Mouse (Mus musculus) kidney, embryonic 16.5 days (tissue): Measurements from ENCODE around the gene Efs. TPM values are rescaled to one million over a fixed set of nuclear protein-coding genes. Genes with fewer than 3 reads are reported as not detected.

Experiments used
- ATAC-seq: fragments of 200-750 bp; cut with Nextera tagmentation; 2 replicates; pipeline ENCODE4 v1.8.0; 2017; ENCODE audit warnings: moderate TSS enrichment; ENCODE audit not compliant: low FRiP score, low TSS enrichment
- H3K27ac ChIP-seq: fragments of 300-500 bp; sonication (generic); 2 replicates; pipeline ENCODE4 v1.5.1; 2014; ENCODE audit warnings: low read length
- H3K27me3 ChIP-seq: fragments of 300-500 bp; sonication (generic); 2 replicates; pipeline ENCODE4 v1.6.1; 2014; ENCODE audit warnings: low read length, control low read depth, mixed read lengths; ENCODE audit not compliant: insufficient read depth
- H3K36me3 ChIP-seq: fragments of 300-500 bp; sonication (generic); 2 replicates; pipeline ENCODE4 v1.6.1; 2014; ENCODE audit warnings: low read length, control low read depth, mixed read lengths; ENCODE audit not compliant: insufficient read depth
- H3K4me1 ChIP-seq: fragments of 300-500 bp; sonication (generic); 2 replicates; pipeline ENCODE4 v1.6.1; 2014; ENCODE audit warnings: low read length, control low read depth, mixed read lengths; ENCODE audit not compliant: insufficient read depth
- H3K4me2 ChIP-seq: fragments of 300-500 bp; sonication (generic); replicated peaks from 2 replicates; pipeline ENCODE4 v1.6.1; 2014; ENCODE audit warnings: low read depth, low read length
- H3K4me3 ChIP-seq: fragments of 300-500 bp; sonication (generic); 2 replicates; pipeline ENCODE4 v1.5.1; 2014; ENCODE audit warnings: mild to moderate bottlenecking, low read length
- H3K9ac ChIP-seq: fragments of 300-500 bp; sonication (generic); replicated peaks from 2 replicates; pipeline ENCODE4 v1.6.1; 2014; ENCODE audit warnings: low read length
- H3K9me3 ChIP-seq: fragments of 300-500 bp; sonication (generic); 2 replicates; pipeline ENCODE4 v1.6.1; 2016; ENCODE audit warnings: low read length, control low read depth
- WGBS: fragments of 180-500 bp; shearing (Covaris S2); extraction: QIAGEN DNeasy Blood & Tissue Kit; methylation state at CpG from one replicate; pipeline ENCODE4 v1.1.7; 2014; 5-methylcytosine and 5-hydroxymethylcytosine counted together
- polyA plus RNA-seq: library from polyadenylated mRNA; unstranded; fragments of >200 nt; fragmentation: Nextera tagmentation; extraction: Ambion mirVana; gene quantifications from 2 replicates; pipeline ENCODE4 v1.2.1, GENCODE M21; 2015

Efs gene
- polyA plus RNA-seq, 1 experiment from 2014 or later: 30.0 TPM

DNA sequence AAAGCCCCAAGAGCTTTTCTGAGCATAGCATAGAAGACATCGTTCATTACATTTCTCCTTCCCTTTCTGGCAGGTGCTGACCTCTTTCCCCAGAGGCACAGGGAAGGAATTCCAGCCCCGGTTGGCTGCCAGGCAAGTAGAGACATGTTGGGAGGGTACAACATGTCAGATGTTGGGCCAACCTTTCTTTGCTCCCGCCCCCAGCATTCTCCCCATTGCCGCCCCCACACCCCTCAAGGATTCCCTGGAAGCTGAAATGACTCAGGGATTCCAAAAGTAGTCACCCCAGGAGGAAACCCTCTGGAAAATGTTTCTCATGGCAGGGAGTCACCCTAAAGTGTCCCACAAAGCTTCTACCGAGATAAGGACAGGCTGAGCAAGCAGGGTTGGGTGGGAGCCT is 3.9 kb upstream of the Efs start:
- no peaks in the 10 kb centered on the region for H3K9me3 ChIP-seq
- H3K4me2 ChIP-seq: no peak overlapping the region
- no peak overlapping the region for H3K4me3 ChIP-seq
- H3K9ac ChIP-seq: no peak overlapping the region
- ATAC-seq: no peak
- H3K27ac ChIP-seq: no peak overlapping the region
- H3K36me3 ChIP-seq: no peaks in the 10 kb centered on the region
- 66% methylated on average over 5 of the region's 5 CpGs for WGBS
- 0 out of 2 replicates have a peak, but pooled peaks cover 2% of the 10 kb centered on the region for H3K27me3 ChIP-seq
- H3K4me1 ChIP-seq: peaks cover 26% of the 10 kb centered on the region

DNA sequence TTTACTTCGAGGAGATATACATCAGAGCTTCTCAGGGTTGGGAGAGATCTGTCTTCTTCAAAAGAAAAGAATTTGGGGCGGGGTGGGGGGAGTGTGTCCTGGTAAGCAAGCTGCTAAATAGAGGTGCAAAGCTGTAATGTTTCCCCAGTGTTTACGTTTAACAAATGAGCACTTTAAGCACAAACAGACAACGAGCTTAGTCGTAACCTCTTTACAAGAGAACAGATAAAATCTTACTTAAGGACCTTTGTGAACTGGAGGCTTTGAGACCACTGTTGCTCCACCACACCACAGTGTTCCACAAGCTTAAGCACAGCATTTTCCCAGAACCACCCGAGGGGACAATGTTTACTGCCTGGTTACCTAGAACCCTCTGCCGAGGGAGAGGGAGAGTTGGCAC is 1.4 kb upstream of the Efs start:
- no peak for ATAC-seq
- peaks cover 32% of the 10 kb centered on the region for H3K4me1 ChIP-seq
- peak overlapping the region; percentile 55 for H3K4me3 ChIP-seq
- 10% methylated on average over 7 of the region's 7 CpGs for WGBS
- 0 out of 2 replicates have a peak, but pooled peaks cover 2% of the 10 kb centered on the region for H3K27me3 ChIP-seq
- no peaks in the 10 kb centered on the region for H3K36me3 ChIP-seq
- peak overlapping the region; percentile 99 for H3K27ac ChIP-seq
- no peaks in the 10 kb centered on the region for H3K9me3 ChIP-seq
- H3K4me2 ChIP-seq: peak overlapping the region; percentile 81
- H3K9ac ChIP-seq: peak overlapping the region; percentile 82

DNA sequence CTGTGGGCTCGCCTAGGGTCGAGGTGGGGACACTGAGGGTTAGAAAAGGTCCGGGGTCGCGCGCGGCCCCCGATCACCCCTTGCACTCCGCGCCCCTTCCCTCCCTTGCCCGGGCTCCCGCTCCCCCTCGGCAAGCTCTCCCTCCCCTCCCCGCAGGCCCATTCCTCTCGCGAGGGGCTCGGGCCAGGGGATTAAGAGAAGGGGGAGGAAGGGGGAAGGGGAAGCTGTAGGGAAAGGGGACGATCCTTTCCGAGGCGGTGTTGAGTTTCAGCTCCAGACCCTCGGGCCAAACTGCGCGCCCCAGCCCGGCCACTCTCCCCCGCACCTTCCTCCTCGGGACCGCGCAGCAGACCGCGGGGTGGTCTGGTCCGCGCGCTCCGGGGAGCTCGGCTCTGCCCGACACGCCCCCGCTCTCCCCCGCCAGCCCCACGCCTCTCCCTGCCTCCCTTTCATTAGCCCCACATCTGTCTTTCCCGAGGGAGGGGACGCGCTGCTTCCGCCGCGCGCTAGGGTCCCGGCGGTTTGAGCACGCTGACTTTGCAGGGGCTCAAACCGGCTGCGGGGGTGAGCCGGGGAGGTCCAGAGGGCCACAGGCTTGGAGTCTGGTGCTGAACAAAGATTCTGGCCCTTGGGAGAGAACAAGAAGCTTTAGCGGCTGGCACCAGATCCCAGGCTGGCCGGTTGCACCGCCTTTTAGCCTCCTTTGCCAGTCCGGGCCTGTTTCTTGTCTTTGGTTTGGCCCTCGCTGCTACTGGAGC is 654 bp upstream of the Efs start:
- WGBS: under 1% methylated on average over 44 of the region's 58 CpGs
- Histone ChIP-seq H3K27me3 (0 out of 2 replicates have a peak, but pooled peaks cover 2% of the 10 kb centered on the region), H3K36me3 (peaks cover 6% of the 10 kb centered on the region; the same call in 1 of the 2 replicates), H3K9me3 (peaks cover 5% of the 10 kb centered on the region; the same call in 1 of the 2 replicates), H3K9ac (peak overlapping the region; percentile 82), H3K4me1 (peaks cover 32% of the 10 kb centered on the region), H3K4me3 (peak overlapping the region; percentile 55), H3K27ac (peak overlapping the region; percentile 99), H3K4me2 (peak overlapping the region; percentile 81)
- peak; percentile 87 for ATAC-seq

DNA sequence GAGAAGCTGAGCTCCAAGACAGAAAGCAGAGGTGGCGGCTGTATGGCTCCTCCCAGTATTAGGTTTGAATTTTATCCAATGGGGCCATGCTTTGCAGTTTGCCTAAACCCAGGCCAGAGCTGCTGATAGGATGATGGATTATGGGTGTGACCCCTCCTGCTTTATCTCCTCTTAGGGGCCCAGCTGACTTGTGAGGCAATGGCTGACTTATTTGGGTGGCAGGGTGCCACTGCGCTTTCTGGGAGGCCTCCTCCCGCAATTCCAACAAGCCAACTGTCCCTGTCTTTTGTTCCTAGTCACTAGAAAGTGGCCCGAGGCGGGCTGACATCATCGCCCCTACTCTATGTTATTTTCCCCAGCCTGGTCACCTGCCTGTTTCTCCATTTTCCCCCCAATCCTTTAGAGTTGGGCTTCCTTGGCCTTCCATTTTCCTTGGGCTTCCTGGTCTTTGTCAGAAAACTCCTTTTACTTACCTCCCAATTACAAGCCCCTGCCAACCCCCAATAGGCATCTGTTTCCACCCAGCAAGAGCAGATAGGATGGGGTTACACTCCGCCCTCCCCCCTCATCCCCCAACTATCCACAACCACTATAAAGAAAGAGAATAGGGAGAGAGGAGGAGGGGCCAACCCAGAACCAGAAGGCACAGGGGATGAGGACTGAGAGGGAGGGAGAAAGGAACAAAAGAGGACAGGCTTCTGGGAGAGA is 1.1 kb downstream of the Efs start:
- Histone ChIP-seq H3K36me3 (peaks cover 22% of the 10 kb centered on the region; the same call in 1 of the 2 replicates), H3K4me3 (peak overlapping the region; percentile 55), H3K27me3 (0 out of 2 replicates have a peak, but pooled peaks cover 2% of the 10 kb centered on the region), H3K4me1 (peaks cover 35% of the 10 kb centered on the region), H3K4me2 (peak overlapping the region; percentile 81), H3K9ac (peak overlapping the region; percentile 82), H3K9me3 (peaks cover 13% of the 10 kb centered on the region), H3K27ac (peak overlapping the region; percentile 99)
- WGBS: 16% methylated on average over 7 of the region's 7 CpGs
- peak; percentile 63 for ATAC-seq

DNA sequence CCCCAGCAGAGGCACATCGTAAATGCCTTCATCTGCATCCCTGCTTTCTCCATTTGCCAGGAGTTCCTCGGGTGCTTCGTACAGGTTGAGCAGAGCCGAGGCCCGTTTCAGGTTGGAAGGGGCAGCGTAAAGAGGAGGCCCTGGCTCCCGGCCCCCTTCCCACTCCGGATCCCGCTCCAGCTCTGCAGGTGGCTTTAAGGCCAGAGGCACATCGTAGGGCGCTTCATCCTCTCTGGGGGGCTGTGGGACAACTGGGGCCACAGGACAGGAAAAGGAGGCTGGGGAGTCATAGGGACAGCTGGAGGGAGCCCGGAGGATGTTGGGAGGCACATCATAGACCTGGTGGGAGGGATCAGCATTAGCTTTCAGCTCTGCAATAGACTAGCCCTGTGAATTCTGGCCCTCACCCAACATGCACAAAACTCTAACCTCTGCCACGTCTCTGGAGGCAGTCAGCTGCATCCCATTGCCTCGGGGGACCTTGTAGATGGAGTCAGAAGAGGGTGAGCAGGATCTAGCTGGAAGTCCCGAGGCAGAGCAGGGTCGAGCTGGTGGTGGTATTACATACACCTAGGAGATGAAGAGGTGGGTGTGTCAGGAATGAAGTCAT is 5.7 kb downstream of the Efs start:
- no peak for ATAC-seq
- H3K4me1 ChIP-seq: peaks cover 20% of the 10 kb centered on the region
- peaks cover 48% of the 10 kb centered on the region for H3K36me3 ChIP-seq
- no peak overlapping the region for H3K4me2 ChIP-seq
- no peak overlapping the region for H3K4me3 ChIP-seq
- WGBS: 88% methylated on average over 16 of the region's 16 CpGs
- no peak overlapping the region for H3K9ac ChIP-seq
- no peak overlapping the region for H3K27ac ChIP-seq
- peaks cover 13% of the 10 kb centered on the region for H3K9me3 ChIP-seq
- H3K27me3 ChIP-seq: no peaks in the 10 kb centered on the region

DNA sequence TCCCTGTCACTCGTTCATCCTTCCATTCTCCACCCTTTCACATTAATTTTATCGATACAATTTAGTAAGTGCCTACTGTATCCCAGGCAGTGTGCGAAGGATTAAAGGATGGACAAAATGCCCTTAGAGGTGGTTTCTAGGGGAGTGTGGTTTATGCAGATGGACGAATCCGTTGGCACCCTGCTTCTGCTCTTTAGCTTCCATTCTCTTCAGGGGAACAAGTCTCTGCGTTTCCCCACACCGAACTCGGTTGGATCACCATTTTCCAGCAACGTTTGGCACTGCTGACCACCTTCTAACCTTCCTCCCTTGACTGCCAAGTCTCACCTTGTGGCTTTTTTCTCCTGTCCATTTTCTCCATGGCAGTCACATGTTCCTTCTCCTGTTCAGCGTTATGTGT is 12.6 kb downstream of the Efs start:
- Histone ChIP-seq H3K9ac (peak overlapping the region; percentile 85), H3K4me2 (peak overlapping the region; percentile 98), H3K4me1 (peaks cover 20% of the 10 kb centered on the region), H3K36me3 (peaks cover 18% of the 10 kb centered on the region), H3K4me3 (peak overlapping the region; percentile 86), H3K9me3 (no peaks in the 10 kb centered on the region), H3K27ac (no peak overlapping the region), H3K27me3 (no peaks in the 10 kb centered on the region)
- no peak; the same call in 1 of the 2 replicates for ATAC-seq
- 16% methylated on average over 10 of the region's 10 CpGs for WGBS

DNA sequence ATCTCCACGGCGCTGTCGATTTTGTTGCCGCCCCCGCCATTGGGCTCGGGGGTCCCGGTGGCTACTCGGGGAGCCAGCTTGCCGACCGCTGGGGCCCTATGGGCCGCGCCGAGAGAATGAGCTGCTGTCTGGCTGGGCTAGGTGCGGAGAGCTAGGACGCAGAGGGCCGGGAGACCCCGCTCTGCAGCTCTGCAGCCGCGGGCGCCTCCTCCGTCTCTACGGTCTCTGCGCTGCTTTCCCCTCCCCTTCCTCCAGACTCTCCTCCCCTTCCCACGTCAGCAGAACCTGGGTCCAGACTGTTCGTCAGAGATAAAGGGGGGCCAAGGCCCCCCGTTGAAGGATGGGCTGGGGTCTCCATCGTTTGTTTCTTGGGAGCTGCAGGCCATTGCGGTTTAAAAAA is 13.0 kb downstream of the Efs start, which contains the start of gene Slc22a17:
Gene Slc22a17, minus strand, starts transcription at position 247 of the 400 bp plus-strand sequence.
- WGBS: 0% methylated on average over 28 of the region's 28 CpGs
- Histone ChIP-seq H3K27ac (peak within 1 kb of the TSS; percentile 75), H3K36me3 (peaks cover 19% of the 10 kb centered on the region), H3K27me3 (no peaks in the 10 kb centered on the region), H3K9ac (peak within 1 kb of the TSS; percentile 85), H3K4me2 (peak within 1 kb of the TSS; percentile 98), H3K4me3 (peak within 1 kb of the TSS; percentile 86), H3K9me3 (no peaks in the 10 kb centered on the region), H3K4me1 (peaks cover 20% of the 10 kb centered on the region)
- ATAC-seq: peak; percentile 92

DNA sequence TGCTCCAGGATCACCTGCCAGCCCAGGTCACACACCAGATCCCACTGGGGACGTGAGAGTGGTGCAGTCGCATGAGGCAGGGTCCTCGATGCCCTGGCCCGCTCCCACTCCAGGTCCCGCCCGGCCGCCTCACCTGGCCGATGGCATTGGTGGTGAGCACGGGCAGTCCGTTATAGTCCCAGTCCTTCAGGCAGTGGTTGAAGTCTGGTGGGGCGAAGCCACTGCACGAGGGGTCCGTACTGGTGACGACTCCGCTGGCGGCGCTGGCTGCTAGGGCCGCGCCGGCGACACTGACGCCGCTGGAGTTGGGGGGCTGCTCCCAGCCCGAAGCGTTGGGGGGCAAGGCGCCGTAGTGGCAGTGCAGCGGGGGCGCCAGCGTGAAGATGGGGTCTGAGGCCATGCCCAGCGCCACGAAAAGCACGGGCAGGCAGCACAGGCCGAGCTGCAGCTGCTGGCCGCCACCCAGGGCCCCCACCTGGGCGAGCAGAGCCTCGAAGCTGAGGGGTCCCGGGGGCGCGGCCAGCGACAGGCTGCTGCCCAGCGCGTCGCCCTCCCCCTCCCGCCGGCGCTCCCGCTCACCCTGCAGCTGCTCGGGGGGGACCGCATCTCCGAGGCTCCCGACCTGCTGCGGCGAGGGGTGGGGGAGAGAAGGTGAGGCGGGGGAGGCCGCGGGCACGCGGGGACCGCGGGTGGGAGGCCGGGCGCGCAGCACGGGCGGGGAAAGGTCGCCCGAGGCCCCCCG is 13.6 kb downstream of the Efs start:
- H3K27me3 ChIP-seq: no peaks in the 10 kb centered on the region
- peak overlapping the region; percentile 86 for H3K4me3 ChIP-seq
- H3K4me2 ChIP-seq: peak overlapping the region; percentile 98
- peak; percentile 52 for ATAC-seq
- H3K9ac ChIP-seq: peak overlapping the region; percentile 85
- peak overlapping the region; percentile 75 for H3K27ac ChIP-seq
- peaks cover 20% of the 10 kb centered on the region for H3K4me1 ChIP-seq
- 3% methylated on average over 49 of the region's 69 CpGs for WGBS
- no peaks in the 10 kb centered on the region for H3K9me3 ChIP-seq
- peaks cover 24% of the 10 kb centered on the region for H3K36me3 ChIP-seq

DNA sequence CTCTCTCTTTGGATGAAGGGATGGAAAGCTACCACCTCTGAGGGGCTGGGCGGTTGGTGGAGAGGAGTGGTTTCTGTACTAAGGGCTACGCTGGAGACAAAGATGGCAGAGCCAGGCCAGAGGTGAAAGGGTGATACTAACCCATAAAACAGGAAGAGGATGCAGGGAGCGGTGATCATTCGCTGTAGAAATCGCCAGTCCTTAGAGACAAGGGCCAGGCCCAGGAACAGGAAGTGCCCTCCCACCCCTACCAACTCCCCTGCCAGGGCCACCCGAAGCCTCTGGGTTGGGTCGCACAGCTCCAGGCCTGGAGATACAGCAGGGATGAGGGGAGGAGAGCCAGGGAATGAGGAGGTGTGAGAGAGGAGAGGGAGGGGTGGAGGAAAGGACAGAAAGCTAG is 17.2 kb downstream of the Efs start:
- H3K4me3 ChIP-seq: no peak overlapping the region
- ATAC-seq: no peak
- no peak overlapping the region for H3K27ac ChIP-seq
- H3K27me3 ChIP-seq: no peaks in the 10 kb centered on the region
- no peak overlapping the region for H3K9ac ChIP-seq
- H3K36me3 ChIP-seq: peaks cover 24% of the 10 kb centered on the region
- H3K9me3 ChIP-seq: no peaks in the 10 kb centered on the region
- 59% methylated on average over 7 of the region's 7 CpGs for WGBS
- no peak overlapping the region for H3K4me2 ChIP-seq
- peaks cover 19% of the 10 kb centered on the region for H3K4me1 ChIP-seq
